Mouse (Mus musculus) C2C12 (cell line): ENCODE measurements around the gene Pdcd7. TPM values are rescaled to one million over a fixed set of nuclear protein-coding genes. Genes with fewer than 3 reads are reported as not detected.

Experiments
- H3K27me3 ChIP-seq: one replicate; pipeline ENCODE4 v1.6.1; 2011; ENCODE audit not compliant: control insufficient read depth, insufficient read depth, insufficient read length
- H3K36me3 ChIP-seq: one replicate; pipeline ENCODE4 v1.6.1; 2011; ENCODE audit not compliant: control insufficient read depth, insufficient read depth
- H3K4me3 ChIP-seq: one replicate; pipeline ENCODE4 v1.5.1; 2011; ENCODE audit warnings: mild to moderate bottlenecking, control low read depth; ENCODE audit not compliant: poor library complexity, insufficient read depth, severe bottlenecking
- H3K79me2 ChIP-seq: one replicate; pipeline ENCODE4 v1.6.1; 2011; ENCODE audit not compliant: control insufficient read depth, insufficient read depth
- H3K79me3 ChIP-seq: one replicate; pipeline ENCODE4 v1.6.1; 2011; ENCODE audit warnings: low read depth, control low read depth
- H3ac ChIP-seq: one replicate; pipeline ENCODE3; 2011; ENCODE audit warnings: low read depth; ENCODE audit not compliant: control insufficient read depth, insufficient read length
- CEBPB ChIP-seq: IDR thresholded peaks from one replicate; pipeline ENCODE4 v1.6.1; 2011; ENCODE audit warnings: low read depth, mild to moderate bottlenecking, control low read depth, moderate library complexity
- CTCF ChIP-seq: IDR thresholded peaks from one replicate; pipeline ENCODE4 v1.5.1; 2011; ENCODE audit not compliant: control insufficient read depth, insufficient read depth, insufficient read length
- FOSL1 ChIP-seq: IDR thresholded peaks from one replicate; pipeline ENCODE4 v1.8.0; 2011; ENCODE audit warnings: mild to moderate bottlenecking, low read length; ENCODE audit not compliant: poor library complexity, insufficient read depth, severe bottlenecking
- MAX ChIP-seq: IDR thresholded peaks from one replicate; pipeline ENCODE4 v1.6.1; 2011; ENCODE audit warnings: mild to moderate bottlenecking, control low read depth
- MYOD1 ChIP-seq: IDR thresholded peaks from one replicate; pipeline ENCODE4 v1.6.1; 2011; ENCODE audit warnings: low read depth; ENCODE audit not compliant: control insufficient read depth, insufficient read length
- MYOG ChIP-seq: IDR thresholded peaks from one replicate; pipeline ENCODE4 v1.6.1; 2011; ENCODE audit not compliant: control insufficient read depth, insufficient read length; ENCODE audit errors: extremely low read depth
- USF1 ChIP-seq: IDR thresholded peaks from one replicate; pipeline ENCODE4 v1.6.1; 2011; ENCODE audit warnings: low read depth, mild to moderate bottlenecking, control low read depth, moderate library complexity
- polyA plus RNA-seq: library from polyadenylated mRNA; unstranded; fragments of >200 nt; fragmentation: generic; extraction: Trizol; gene quantifications from one replicate; pipeline ENCODE4 v1.2.1, GENCODE M21; 2012; ENCODE audit warnings: missing spikeins

Pdcd7 gene
- polyA plus RNA-seq, 1 experiment = 9.7 TPM

DNA sequence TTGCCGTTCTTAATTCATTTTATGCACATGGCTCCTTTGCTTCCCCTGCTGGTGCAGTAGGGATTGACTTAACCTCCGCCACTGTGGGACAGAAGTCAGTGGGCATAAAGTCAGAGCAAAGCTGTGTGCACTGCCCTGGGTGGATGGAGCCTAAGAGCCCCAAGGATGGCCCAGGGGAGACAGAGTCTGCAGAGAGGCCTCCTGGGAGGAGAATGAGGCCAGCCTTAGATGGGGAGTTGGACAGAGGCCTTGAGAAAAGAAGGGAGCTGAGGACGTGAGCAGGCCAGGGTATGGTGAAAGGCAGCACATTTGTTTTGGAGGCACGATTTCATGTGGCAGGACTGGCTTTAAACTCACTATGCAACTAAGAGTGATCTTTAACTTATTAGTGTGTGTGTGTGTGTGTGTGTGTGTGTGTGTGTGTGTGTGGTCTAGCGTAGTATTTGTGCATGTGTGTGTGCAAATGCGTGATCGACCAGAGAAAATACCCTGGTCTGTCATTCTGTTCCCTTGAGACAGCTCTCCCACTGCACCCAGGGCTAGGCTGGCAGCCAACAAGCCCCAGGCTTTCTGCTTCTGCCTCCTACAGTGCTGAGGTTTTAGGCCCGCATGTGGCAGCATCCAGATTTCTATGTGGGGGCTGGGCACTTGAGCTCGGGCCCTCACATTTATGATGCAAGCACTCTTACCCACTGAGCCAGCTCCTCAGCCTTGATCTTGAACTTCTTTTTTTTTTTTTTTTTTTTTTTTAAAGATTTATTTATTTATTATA is 29.4 kb downstream of the Pdcd7 start:
- Histone ChIP-seq H3ac (no peak overlapping the region), H3K36me3 (peaks cover 4% of the 10 kb centered on the region), H3K79me3 (no peaks in the 10 kb centered on the region), H3K27me3 (no peaks in the 10 kb centered on the region), H3K4me3 (no peak overlapping the region), H3K79me2 (no peaks in the 10 kb centered on the region)
- no peak for TF ChIP-seq USF1
- no peak for TF ChIP-seq MYOD1
- no peak for TF ChIP-seq CEBPB
- TF ChIP-seq MYOG = no peak
- no peak for TF ChIP-seq FOSL1
- no peak for TF ChIP-seq MAX
- no peak for TF ChIP-seq CTCF

DNA sequence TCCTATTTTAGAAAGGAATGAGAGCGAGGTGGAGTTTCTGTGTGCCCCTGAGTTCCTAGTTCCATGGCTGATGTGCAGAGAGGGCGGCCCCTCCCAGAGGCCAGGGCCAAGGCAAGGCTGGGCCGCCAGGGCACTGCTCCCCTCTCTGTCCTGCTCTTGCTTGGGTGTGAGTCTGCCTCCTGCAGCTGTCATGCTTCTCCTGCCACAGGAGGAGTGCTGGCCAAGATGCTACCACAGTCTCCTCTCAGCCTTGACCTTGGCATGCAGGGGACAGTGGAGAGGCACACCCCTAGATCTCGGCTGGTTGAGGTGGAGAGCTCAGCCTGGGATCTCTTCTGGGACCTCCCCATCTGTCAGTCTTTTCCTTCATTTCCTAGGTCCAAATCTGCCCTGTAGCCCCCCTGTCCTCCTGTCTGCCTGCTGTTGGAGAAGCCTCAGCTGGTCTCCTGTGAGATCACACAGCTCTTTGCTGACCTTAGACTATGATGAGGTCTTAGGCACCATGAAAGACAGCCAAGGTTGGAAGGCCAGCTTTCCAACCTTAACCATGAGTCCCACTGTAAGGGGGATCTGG is 35.2 kb downstream of the Pdcd7 start:
- Histone ChIP-seq H3K27me3 (no peaks in the 10 kb centered on the region), H3K4me3 (no peak overlapping the region), H3K36me3 (peaks cover 5% of the 10 kb centered on the region), H3K79me2 (no peaks in the 10 kb centered on the region), H3K79me3 (no peaks in the 10 kb centered on the region), H3ac (no peak overlapping the region)
- TF ChIP-seq CEBPB = no peak
- TF ChIP-seq MAX = no peak
- TF ChIP-seq MYOD1 = no peak
- TF ChIP-seq CTCF = no peak
- no peak for TF ChIP-seq USF1
- TF ChIP-seq FOSL1 = no peak

DNA sequence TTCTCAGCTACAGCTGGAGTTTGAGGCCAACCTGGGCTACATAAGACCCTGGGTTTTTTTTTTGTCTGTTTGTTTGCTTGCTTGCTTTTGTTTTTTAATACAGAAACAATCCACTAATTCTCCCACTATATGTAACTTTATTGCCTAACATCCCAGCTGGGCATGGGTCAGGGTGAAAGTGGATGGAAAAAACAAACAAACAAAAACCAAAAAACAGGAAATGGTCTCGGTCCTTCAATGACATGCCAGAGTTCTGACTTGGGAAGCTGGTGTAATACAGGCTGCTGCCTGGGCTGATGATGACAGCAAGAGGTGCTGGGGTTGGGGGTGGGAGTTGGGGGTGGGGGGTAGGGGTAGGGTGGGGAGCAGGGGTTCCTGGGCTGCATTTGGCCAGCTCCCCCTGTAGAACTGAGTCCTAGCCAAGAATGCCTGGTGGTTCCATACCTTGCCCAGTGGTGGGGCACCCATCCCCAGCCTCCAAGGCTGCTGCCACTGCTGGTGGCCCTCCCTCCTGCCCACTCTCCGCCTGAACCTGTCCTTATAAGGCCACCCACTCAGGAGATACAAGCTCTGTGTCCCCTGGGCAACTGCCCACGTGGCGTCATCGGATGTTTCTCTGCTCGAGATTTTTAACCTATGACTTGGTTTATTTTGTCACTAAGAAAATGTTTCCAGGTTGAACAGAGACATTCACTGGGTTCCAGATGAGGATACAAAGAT is 36.3 kb downstream of the Pdcd7 start:
- no peak overlapping the region for H3K4me3 ChIP-seq
- H3K79me3 ChIP-seq = no peaks in the 10 kb centered on the region
- no peak overlapping the region for H3ac ChIP-seq
- peaks cover 5% of the 10 kb centered on the region for H3K36me3 ChIP-seq
- TF ChIP-seq MYOG (no peak), CEBPB (no peak), MAX (no peak), MYOD1 (no peak), FOSL1 (no peak), USF1 (no peak), CTCF (no peak)
- no peaks in the 10 kb centered on the region for H3K79me2 ChIP-seq
- H3K27me3 ChIP-seq = no peaks in the 10 kb centered on the region

DNA sequence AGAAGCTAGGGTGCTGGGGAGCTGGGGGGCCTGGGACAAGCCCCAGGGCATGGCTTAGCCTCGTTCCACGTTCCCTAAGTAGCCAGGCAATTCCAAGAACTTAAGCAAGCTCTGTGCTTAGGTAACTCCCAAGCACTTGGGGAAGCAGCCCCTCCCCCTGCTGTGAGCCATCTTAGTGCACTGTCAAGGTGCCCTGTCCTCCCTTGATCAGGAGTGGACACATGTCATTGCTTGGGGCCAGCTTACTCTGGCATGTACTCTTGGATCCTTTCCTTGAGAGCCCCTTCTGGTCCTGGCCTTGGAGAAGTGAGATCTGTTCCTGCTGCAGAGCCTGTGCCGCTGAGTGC is 36.8 kb downstream of the Pdcd7 start:
- Histone ChIP-seq H3K27me3 (no peaks in the 10 kb centered on the region), H3K79me2 (no peaks in the 10 kb centered on the region), H3K36me3 (peaks cover 5% of the 10 kb centered on the region), H3K4me3 (no peak overlapping the region), H3ac (no peak overlapping the region), H3K79me3 (no peaks in the 10 kb centered on the region)
- TF ChIP-seq MAX (no peak), FOSL1 (no peak), CEBPB (no peak)

DNA sequence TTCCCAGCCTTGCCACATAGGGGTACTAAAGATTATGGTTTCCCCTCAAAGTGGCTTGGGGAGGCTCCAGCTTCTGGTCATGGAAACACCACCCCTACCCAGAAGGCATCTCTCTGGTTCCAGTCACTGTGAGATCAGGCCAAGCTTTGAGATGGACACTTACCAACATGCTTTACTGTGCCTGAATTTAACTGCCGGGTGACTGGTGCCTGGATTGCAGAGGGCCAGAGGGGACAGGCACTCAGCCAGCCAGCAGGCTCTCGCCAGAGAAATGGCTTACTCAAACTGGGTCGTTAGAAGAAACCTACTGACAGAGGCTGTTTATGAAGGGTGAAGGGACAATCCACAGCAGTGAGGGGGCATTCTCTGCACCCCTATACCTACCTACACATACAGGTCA is 38.4 kb downstream of the Pdcd7 start:
- Histone ChIP-seq H3K4me3 (no peak overlapping the region), H3K79me3 (no peaks in the 10 kb centered on the region), H3ac (no peak overlapping the region), H3K27me3 (no peaks in the 10 kb centered on the region), H3K79me2 (no peaks in the 10 kb centered on the region), H3K36me3 (peaks cover 5% of the 10 kb centered on the region)
- TF ChIP-seq USF1 (no peak), CEBPB (no peak), CTCF (no peak), MAX (no peak), MYOG (no peak), MYOD1 (no peak), FOSL1 (no peak)
